Mouse (Mus musculus) spleen, embryonic (tissue): Measurements from ENCODE around the gene Ccdc88c.

Source experiments
- CTCF ChIA-PET: fragments of 350-600 bp; sonication (Branson Sonifier 250); formaldehyde crosslinking; loops from one replicate; lab custom pipeline; 2022; lab: Charles Lee

The Ccdc88c gene

GRCm38 (mm10) chr12:101028954-101029731 is at the start of gene Ccdc88c:
Gene Ccdc88c, minus strand, starts transcription at chr12:101029056.
- CTCF ChIA-PET, result interaction anchor here (0.6 to 1.9 kb wide), 11 partner anchors 11 to 426 kb away, joined by 3 to 19 read pairs (median 3); no protein-coding TSS in a partner anchor

GRCm38 (mm10) chr12:101077955-101078354 is 49.1 kb upstream of the Ccdc88c start:
- CTCF ChIA-PET, result no interaction called here

DNA sequence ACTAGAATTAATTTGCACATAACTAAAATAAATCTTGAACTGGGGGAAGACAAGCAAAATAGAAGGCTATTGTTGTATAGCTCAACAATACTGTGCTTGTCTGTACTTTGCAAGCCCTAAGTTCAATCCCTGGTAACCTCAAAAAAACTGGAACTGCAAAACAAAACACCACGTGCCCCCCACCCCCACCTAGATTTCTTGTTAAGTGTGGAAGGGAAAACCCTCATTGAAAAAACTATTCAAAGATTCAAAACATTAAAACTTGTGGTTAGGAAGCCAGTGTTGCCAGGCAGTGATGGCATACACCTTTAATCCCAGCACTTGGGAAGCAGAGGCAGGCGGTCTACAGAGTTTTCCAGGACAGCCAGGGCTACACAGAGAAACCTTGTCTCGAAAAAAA is 46.6 kb upstream of the Ccdc88c start:
- CTCF ChIA-PET, result interaction anchor here (0.6 kb wide), 1 partner anchor 62 kb away, joined by 12 read pairs; no protein-coding TSS in a partner anchor

DNA sequence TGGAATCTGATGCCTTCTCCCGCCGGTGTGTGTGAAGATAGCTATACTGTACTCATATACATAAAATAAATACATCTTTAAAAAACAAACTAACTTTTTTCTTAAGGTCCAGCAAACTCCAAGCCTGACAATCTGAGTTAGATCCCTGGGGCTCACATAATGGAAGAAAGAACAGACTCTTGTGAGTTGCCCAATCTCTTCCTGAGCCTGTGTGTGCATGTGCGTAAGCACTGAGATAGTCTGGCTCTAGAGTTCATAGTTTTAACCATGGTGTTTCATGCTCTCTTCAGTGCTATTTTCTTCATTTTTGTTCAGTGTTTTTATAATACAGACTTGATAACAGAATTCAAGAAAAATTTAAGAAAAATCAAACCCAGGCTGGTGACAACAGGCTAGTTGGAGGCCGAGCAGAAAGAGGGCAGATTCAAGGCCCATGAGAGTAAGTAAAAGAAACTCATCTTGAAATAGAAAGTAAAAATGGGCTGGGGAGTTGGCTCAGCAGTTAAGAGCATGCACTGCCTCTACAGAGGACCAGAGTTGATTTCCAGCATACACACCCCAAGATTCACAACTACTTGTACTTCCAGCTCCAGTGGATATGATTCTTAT is 46.1 kb upstream of the Ccdc88c start:
- CTCF ChIA-PET, result no interaction called here

- CTCF ChIA-PET, result interaction anchor here (0.6 kb wide), 1 partner anchor 49 kb away, joined by 3 read pairs; no protein-coding TSS in a partner anchor
Observed at GRCm38 (mm10) chr12:101069813-101070212, 41.0 kb upstream of the Ccdc88c start.

DNA sequence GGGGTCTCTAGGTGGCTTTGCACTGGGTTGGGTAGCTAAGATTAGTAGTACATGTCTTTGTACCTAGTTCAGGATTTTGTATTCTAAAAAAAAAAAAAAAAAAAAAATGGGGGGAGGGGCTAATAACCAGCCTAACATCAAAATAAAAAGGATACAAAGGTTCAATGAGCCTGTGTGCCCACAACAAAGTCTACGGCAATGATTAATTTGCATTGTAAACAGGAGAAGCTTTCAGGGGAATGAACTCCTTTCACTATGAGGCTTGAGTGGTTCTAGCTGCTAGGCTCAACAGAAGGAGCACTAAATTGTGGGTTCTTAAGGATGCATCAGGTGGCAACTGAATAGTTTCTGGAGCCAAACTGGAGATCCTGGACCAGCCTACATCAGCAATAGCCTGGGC is 37.5 kb upstream of the Ccdc88c start:
- CTCF ChIA-PET, result no interaction called here

- CTCF ChIA-PET, result no interaction called here
Observed at GRCm38 (mm10) chr12:101039956-101040355, 11.1 kb upstream of the Ccdc88c start.

DNA sequence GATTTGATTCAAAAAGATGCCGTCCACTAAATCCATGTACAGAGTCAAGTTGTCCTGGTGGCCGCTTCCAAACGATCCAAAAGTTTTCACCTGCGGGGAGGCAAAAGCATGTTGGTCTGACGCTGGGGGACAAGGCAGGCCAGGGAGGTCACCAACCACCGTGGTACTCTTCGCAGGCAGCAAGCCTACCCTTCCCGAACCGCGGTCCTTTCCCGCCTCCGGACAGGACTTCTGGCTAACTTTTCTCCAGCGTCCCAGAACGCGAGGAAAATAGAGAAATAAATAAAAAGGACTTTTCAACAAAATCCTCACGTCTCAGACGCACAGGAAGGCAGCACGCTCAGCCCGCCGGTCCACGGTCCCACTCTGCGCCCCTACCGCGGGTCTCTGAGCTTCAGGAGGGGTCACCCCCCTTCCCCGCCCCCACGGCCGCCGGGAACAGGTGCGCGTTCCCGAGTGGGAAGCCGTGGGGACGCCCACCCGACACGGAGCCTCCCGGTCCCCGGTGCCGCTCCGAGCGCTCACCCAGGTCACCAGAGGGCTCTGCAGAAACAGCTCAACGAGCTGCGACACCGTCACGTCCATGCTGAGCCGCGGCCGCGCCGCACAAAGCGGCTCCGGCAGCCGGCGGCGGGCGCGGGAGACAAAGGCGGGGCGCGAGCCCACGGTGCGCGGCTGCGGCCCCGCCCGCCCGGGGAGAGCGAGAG is 456 bp downstream of the Ccdc88c start:
- CTCF ChIA-PET, result interaction anchor here (0.8 to 1.7 kb wide), 5 partner anchors 11 to 77 kb away, joined by 3 to 9 read pairs (median 3); no protein-coding TSS in a partner anchor

- CTCF ChIA-PET, result interaction anchor here (0.6 to 0.7 kb wide), 4 partner anchors 9 to 32 kb away, joined by 3 to 20 read pairs (median 8); no protein-coding TSS in a partner anchor
Observed at GRCm38 (mm10) chr12:101027451-101028246, 1.2 kb downstream of the Ccdc88c start.

- CTCF ChIA-PET, result interaction anchor here (0.5 to 0.7 kb wide), 4 partner anchors 10 to 253 kb away, joined by 3 to 20 read pairs (median 8); no protein-coding TSS in a partner anchor
Observed at GRCm38 (mm10) chr12:101026946-101027345, 1.9 kb downstream of the Ccdc88c start.

DNA sequence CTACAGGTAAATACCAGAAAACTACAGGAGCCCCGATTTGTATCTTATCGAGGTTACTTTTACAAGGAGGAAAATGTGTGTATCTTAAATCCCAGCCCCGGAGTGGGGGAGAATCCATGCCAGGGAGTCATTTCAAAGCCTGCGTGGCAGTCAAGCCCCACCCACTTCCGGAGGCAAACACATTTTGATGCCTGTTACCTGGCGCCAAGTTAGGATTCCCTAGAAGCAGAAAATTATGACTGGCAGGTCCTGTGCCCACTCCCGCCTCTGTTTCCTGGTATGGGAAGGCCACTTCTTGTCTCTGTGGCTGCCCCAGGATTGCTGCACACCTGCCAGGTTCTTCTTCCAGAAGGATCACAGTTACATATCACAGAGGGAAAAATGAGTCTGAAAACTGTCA is 2.3 kb downstream of the Ccdc88c start:
- CTCF ChIA-PET, result interaction anchor here (0.5 to 0.7 kb wide), 2 partner anchors 33 to 252 kb away, joined by 3 to 20 read pairs; no protein-coding TSS in a partner anchor

DNA sequence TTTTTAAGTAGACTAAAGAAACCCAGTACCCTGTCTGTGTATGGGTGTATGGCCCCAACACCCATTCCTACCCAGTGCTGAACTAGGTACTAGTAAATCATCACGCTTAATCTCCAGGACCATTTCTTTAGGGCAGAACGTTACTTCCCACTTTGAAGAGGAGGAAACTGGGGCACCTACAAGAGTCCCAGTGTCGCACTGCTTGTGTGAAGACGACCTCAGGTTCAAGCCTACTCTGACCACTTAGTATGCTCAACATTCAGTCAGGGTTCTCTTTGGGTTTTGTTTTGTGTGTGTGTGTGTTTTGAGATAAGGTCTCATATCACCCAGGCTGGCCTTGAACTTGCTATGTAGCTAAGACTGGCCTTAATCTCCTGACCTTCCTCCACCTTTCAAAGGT is 2.8 kb downstream of the Ccdc88c start:
- CTCF ChIA-PET, result interaction anchor here (0.9 kb wide), 1 partner anchor 13 kb away, joined by 4 read pairs; no protein-coding TSS in a partner anchor

DNA sequence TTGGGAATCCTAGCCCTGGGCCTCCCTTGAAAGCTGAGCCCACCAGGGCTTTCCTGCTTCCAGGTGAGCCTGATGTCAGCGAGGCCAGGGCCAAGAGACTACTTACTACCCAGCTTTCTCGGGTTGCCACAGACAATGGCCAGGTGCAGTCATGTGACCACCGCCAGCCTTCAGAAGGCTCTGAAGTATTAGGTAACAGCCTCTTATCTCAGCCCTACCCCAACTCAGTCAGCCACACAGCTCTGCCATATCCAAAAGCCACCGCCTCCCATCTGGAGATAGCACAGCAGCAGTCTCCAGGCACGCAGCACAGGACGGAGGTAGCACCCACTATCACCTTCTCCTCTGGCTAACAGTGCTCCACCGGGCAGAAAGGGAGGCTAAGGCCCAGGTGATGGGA is 3.5 kb downstream of the Ccdc88c start:
- CTCF ChIA-PET, result interaction anchor here (0.6 to 0.9 kb wide), 2 partner anchors 12 to 71 kb away, joined by 3 to 4 read pairs; no protein-coding TSS in a partner anchor

- CTCF ChIA-PET, result interaction anchor here (0.6 kb wide), 1 partner anchor 71 kb away, joined by 3 read pairs; no protein-coding TSS in a partner anchor
Observed at GRCm38 (mm10) chr12:101024824-101025223, 4.0 kb downstream of the Ccdc88c start.

DNA sequence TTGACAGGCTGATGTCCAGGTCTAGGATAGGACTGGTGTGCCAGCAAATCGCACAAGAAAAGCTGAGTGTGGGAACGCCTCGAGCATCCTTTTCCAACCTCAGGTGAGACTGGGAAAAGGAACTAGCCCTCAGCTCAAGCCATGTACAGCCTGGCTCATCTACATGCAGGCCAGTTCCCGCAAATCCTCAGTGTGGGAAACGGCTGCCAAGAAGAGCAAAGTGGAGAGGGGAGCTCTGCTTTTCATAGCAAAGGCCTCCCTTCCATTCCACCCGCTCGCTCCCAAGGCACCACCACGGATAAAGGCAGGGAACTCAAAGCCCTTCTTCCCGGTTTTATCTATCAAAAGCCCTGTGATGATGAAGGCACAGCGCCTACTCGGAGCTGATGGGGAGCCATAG is 5.7 kb downstream of the Ccdc88c start:
- CTCF ChIA-PET, result interaction anchor here (1.2 to 1.4 kb wide), 2 partner anchors 10 to 32 kb away, joined by 4 to 5 read pairs; no protein-coding TSS in a partner anchor

- CTCF ChIA-PET, result interaction anchor here (1.2 to 1.4 kb wide), 2 partner anchors 9 to 31 kb away, joined by 4 to 5 read pairs; no protein-coding TSS in a partner anchor
Observed at GRCm38 (mm10) chr12:101022353-101022752, 6.5 kb downstream of the Ccdc88c start.

- CTCF ChIA-PET, result no interaction called here
Observed at GRCm38 (mm10) chr12:101021484-101022226, 7.2 kb downstream of the Ccdc88c start.

- CTCF ChIA-PET, result interaction anchor here (0.7 to 0.8 kb wide), 2 partner anchors 12 to 49 kb away, joined by 3 read pairs; no protein-coding TSS in a partner anchor
Observed at GRCm38 (mm10) chr12:101020210-101021015, 8.4 kb downstream of the Ccdc88c start.

- CTCF ChIA-PET, result no interaction called here
Observed at GRCm38 (mm10) chr12:101019443-101019842, 9.4 kb downstream of the Ccdc88c start.
